Mouse (Mus musculus) heart, adult 8-10 months (tissue): ENCODE measurements around the gene Ak7. TPM values are rescaled to one million over a fixed set of nuclear protein-coding genes. Genes with fewer than 3 reads are reported as not detected.

Experiments used
- DNase-seq: peaks from one replicate; pipeline ENCODE4 v3.0.0; 2022; ENCODE audit warnings: low spot score
- total RNA-seq, 4 experiments: library from RNA; stranded (reverse); gene quantifications; 2 replicates each; pipeline ENCODE4 v1.2.4; 2022

The Ak7 gene
- total RNA-seq, 4 experiments from 2014 or later = not detected

DNA sequence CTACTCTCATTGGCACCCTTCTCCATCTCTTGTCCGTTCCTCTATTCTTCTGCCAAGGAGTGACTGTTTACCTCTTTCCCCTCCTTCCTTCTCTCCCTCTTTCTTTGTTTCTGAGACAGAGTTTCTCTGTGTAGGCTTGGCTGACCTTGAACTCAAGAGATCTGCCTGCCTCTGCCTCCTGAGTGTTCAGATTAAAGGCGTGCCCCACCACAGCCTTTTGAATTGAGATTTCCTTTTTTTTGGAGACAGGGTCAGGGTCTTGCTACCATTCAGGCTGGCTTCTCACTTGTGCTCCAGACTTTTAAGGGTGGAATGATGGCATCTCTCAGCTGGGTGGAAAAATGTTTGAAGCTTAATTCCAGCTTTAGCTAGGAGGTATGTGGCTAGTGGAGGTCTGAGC is 81.8 kb downstream of the Ak7 start:
- DNase-seq = no peak

DNA sequence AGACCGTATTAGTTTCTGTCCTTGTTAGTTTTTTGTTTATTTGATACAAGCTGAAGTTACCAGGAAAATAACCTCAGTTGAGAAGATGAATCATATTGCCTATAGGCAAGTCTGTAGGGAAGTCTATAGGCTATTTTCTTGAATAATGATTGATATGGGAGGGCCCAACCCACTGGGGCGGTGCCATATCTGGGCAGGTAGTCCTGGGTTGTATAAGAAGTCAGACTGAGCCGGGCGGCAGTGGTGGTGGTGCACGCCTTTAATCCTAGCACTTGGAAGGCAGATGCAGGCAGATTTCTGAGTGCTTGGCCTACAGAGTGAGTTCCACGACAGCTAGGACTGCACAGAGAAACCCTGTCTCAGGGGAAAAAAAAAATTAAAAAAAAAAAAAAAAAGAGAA is 84.1 kb downstream of the Ak7 start:
- no peak for DNase-seq

DNA sequence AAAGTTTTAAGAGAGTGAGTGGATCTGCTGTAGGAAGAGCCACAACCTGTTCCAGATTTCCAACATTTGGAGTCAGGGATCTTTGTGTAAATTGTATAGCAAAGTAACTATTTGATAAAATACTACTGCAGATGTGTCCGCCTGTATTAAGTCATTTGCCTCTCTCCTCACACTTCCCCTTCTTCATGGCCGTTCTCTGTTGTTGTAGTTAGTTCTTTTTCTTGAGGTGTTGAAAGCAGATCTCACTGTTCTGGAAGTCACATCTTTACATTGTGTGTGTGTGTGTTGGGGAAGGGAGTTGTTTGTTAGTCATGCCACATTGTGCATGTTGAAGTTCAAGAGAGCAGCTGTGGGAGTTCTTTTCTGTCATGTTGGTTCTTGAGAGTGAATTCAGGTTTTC is 89.1 kb downstream of the Ak7 start:
- DNase-seq = no peak

DNA sequence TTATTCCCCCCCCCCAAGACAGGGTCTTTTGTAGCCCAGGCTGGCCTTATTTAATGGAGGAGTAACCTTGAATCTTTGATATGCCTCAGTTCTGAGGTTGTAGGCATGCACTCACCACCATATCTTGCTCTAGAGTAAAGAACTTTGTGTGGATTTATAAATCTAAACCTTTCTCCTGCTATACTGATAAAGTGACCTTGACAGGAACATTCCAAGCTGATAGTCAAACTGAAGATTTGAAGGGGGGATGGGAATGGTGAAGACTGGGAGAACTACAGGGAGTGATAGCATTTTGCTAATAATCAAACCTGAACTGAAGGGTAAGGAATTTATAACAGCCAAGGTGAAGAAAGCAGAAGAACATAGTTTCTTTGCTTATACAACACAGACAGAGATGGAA is 92.2 kb downstream of the Ak7 start:
- no peak for DNase-seq

DNA sequence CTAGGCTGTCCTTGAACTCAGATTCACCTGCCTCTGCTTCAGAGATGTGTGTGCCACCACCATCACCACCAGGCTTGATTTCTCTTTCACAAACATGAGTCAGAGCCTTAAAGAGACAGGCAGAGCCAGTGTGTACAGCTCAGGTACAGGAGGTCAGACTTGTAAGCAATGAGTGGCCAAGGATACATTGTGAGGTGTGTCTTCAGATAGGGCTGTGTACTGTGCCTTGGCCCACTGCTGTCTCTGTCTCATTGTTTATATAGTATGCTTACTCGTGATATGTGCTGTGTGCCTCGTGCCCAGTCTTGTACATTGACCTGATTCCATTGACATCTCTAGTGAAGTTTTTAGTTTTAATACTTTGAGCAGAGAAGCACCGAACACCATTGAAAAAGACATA is 100.0 kb downstream of the Ak7 start:
- no peak for DNase-seq

DNA sequence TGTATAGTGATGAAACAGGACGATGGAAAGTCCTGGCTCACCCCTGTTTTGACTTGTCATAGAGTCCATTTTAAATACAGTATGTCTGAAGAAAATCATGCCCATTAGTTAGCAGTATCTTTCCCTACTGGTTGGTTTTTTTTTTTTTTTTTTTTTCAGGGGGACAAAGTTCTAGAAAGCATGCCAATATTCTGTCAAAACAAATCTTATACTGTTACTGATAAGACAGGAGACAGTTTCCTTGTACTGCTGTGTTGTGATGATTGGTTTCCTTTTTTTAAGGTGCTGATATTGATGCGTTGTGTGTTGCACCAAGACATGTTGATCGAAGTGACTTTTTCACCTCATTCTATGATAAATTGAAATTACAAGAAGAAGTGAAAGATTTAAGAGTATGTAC is 100.4 kb downstream of the Ak7 start:
- DNase-seq = no peak

DNA sequence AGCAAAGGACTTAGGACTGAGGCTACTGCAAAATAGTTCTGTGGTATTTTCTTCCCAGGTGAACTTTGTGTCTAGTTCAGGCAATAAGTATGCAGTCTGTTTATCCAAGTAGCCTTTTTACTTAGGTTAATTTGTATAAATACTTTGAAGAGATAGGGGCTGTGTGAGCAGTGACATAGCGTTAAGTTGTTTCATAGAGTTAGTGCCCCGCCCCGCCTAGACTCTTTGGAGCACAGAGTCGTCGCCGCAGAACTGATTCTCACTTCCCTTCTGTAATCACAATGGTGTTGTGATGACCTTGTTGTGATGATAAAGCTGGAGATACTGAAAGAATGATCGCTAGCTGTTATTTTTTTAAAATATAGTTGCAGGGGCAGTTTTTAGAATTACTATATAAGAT is 101.6 kb downstream of the Ak7 start:
- DNase-seq = no peak

DNA sequence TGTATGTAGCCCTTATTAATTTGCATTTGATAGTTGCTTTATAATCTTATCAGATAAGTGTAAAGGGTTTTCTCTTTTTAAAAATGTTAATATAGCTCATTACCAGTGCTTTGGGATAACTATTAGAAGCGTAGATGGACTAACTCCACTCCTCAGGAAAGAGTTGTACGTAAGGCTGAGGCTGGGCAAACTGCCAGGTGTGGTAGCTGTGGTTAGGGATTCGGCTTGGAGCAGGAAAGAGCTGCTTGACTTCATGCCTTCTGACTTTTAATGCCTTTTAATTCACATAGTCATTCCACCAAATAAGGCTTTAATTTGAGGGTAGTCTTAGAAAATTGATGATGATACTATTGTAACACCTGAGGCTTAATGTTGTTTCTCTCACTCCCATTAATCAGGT is 103.2 kb downstream of the Ak7 start:
- no peak for DNase-seq

DNA sequence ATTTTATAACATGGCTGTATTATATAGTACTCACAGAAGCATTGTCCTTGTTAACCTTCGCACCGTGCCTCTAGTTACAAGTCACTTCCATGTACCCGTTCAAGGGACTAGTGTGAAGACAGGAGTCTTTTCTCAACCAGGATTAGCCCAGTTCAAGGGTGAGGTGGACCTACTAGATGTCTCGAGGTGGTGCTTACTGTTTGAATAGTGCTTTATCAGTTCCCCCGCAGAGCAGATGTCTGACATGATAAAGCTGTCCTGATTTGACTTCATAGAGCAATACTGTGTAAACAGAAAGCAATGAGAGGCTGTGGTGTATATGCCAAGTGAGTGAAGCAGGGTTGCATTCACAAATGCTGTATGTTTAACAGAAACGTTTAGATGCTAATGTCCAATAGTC is 104.8 kb downstream of the Ak7 start:
- DNase-seq = no peak

DNA sequence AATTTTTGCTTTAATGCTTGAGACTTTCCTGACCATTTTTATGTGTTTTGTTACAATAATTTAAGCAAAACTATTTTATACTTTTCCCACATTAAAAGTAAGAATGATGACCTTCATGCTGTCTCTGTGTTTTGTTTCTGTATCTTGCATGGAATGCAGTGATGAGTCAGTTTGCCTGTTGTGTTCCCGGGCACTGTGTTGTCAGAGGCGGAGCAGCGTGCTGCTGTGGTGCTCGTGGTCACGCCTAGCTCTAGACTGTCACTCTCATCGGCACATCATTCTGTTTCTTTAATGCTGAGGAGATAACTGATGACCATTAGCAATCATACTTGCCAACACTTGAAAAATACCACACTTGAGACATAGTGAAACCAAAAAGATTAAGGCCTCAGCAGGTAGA is 108.2 kb downstream of the Ak7 start:
- DNase-seq = no peak

DNA sequence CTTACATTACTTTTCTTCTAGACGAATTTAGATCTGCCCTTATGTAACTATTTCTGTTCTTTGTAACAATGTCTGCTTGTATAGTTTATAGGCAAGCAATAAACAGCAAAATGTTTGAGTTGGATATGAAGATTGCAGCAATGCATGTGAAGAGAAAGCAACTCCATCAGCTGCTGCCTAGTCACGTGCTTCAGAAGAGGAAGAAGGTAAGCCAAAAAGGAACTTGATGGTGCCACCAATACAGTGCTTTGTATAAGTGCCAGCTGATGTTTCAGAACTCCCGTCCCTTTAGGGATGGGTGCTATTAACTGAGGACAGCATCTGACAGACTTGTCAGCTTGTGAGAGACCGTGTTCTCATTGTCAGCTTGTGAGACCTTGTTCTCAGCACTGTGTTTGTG is 117.7 kb downstream of the Ak7 start:
- DNase-seq = no peak

DNA sequence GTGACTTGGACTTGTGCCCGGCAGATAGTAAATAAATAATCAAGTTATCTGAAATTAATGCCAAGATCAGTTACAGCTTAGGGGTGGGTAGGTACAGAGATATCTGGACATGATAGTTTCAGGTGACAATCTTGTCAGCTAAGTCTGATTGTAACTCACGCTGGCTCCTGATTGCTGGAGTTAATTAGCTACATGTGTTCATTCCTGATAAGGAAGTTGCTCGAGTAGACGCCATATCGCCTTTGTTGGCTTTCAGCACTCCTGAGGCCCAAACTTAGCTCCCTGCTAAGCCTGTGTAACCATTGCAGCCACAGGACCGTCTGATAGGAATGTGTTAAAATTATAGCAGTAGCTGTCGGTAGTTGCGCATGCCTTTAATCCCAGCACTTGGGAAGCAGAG is 119.0 kb downstream of the Ak7 start:
- no peak for DNase-seq

DNA sequence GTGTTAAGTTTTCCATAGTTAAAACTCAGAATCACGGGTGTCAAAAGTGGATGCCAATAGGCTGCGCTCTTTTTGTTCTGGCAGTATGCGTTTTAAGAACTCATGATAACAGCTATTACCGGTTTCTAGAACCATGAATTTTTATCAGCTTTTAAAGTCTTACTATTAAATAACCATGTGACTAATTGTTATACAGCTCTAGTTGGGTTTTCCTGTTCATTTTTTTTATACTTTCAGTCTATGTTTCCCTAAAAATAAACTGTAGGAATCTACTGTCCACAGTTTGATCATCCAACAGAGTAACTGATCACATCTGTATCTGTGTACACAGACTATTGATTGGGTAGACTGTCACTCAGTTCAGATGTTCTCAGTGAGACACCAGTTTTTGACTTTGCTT is 119.5 kb downstream of the Ak7 start:
- no peak for DNase-seq

Other genes starting within 250 kb of the Ak7 start
- gene Bdkrb2, start 142.8 kb upstream of the Ak7 start, total RNA-seq = under 1 TPM; 0.26 to 0.44 (median 0.33) TPM
- not detected for gene Bdkrb1, start 102.9 kb upstream of the Ak7 start, total RNA-seq
- gene Gskip, start 21.1 kb upstream of the Ak7 start, total RNA-seq = 1 to 10 TPM; 6.5 to 9.8 (median 7.4) TPM
- 10 to 100 TPM; 17.2 to 21.6 (median 18.5) TPM for gene Atg2b, start 20.8 kb upstream of the Ak7 start, total RNA-seq
- 100 to 1,000 TPM; 106 to 123 (median 114) TPM for gene Papola, start 78.7 kb downstream of the Ak7 start, total RNA-seq